Mouse (Mus musculus): ENCODE data around the gene Prpf39.

DNA sequence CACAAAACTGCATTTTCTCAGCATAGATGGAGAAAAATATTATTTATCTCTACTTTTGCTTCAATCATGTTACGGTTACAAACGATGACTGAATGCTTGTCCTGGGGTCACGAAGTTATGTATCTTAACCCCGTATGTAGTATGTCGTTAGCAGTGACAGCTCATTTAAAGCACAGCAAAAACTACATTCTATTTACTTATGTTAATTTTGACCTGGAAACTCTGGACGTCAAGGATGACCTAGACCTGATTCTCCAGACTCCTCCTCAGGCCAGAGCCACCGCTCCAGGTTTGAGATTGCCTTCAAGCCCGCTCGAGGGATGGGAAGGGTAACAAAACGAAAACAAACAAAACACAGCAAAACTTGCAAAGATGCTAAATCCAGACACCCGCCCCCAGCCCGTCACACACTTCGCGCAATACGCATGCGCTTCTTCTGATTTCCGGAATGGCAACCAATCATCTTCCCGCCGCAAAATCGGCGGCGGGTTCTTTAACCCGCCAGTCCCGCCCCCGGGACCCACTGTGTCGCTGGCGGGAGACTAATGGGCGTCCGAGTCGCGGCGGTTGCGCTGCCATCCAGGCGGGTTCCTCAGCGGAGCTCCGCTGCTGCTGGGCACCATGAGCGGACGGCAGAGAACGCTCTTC is 39.1 kb downstream of the Prpf39 start, which contains the start of gene Fancm:
- TF ChIP-seq CTCF (IDR thresholded peaks at IDR 0.05; ENCODE audit: low read depth, low read length) = no peak
- no peak for TF ChIP-seq POLR2A (IDR thresholded peaks at IDR 0.05; ENCODE audit: borderline replicate concordance, low read depth, low read length)
